Mouse (Mus musculus): Measurements from ENCODE around the gene Akr1c14.
A peak's percentile ranks its signal among the peaks of the same experiment; 100 is the strongest.

GRCm38 (mm10) chr13:4133070-4133469, 84.3 kb downstream of the Akr1c14 start:
- no peak for TF ChIP-seq POLR2A (IDR thresholded peaks at IDR 0.05; ENCODE audit: borderline replicate concordance, extremely low read depth, insufficient read depth, insufficient read length, poor library complexity, severe bottlenecking)
- TF ChIP-seq CTCF (IDR thresholded peaks at IDR 0.05; ENCODE audit: borderline replicate concordance, extremely low read depth, insufficient read depth, insufficient read length) = peak; percentile 21; the same call in 1 of the 2 replicates

Data from brain, embryonic 14.5 days (tissue).